Mouse (Mus musculus): ENCODE data around the gene Mzf1. TPM values are rescaled to one million over a fixed set of nuclear protein-coding genes. Genes with fewer than 3 reads are reported as not detected.

Gene Mzf1
- 0.29 TPM for polyA plus RNA-seq (2014; fragmentation: Illumina TruSeq; extraction: RNeasy Lipid Tissue Mini Kit (QIAGEN cat#74804); ENCODE audit: low read depth, low replicate concordance)

DNA sequence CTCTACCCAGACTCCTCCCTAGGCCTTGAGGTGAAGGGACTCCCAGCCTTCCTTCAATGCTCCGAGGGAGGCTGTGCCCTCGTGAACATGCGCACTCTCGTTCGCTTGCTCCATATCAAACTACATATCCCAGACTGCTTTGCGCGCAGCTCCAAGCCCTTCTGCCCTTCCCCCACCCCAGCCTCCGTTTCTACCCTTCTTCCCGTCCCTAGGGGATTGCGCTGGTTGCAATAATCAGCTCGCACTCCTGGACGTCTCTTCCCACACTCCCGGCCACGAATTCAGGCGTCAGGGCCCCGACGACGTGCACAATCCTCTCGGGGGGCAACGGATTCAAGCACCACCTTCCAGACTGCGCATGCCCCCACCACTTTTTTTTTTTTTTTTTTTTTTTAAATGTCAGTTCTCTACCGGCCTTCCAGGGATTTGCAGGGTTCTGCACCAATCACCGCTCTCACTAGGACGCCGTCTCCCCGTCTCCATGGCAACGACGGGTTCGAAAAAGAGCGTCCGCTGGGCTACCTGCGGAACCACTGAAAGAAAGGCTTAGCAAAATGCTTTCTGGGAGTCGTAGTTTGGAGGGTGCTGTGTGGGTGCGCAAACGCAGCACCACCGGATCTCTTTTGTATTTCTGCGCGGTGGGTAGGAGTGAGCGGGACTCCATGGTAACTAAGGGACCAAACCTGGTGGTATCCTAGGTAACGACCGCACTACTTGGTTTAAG, at the start of gene Mzf1:
Mzf1 (minus strand) TSS at position 478 of the 724 bp plus-strand sequence.

DNA sequence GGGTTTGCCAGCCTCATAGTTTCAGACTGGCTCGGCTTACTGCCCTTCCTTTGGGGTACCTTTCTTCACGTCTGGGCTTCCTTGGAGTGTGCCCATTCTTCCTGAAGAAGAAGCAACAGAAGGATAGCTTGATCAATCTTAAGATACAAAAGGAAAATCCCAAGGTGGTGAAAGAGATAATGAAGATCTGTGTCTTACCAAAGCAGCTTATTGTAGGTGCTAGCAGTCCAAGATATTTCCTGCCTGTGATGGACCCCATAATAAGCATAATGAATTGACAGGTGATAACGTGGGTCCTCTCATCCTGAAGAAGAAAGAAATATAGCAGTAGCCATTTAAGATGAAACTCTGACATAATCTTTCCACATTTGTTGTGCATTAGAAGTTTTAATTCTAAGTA, 40.5 kb upstream of the Mzf1 start, which contains the start of gene Vmn1r85:
Vmn1r85 (minus strand) TSS at position 101 of the 400 bp plus-strand sequence.

DNA sequence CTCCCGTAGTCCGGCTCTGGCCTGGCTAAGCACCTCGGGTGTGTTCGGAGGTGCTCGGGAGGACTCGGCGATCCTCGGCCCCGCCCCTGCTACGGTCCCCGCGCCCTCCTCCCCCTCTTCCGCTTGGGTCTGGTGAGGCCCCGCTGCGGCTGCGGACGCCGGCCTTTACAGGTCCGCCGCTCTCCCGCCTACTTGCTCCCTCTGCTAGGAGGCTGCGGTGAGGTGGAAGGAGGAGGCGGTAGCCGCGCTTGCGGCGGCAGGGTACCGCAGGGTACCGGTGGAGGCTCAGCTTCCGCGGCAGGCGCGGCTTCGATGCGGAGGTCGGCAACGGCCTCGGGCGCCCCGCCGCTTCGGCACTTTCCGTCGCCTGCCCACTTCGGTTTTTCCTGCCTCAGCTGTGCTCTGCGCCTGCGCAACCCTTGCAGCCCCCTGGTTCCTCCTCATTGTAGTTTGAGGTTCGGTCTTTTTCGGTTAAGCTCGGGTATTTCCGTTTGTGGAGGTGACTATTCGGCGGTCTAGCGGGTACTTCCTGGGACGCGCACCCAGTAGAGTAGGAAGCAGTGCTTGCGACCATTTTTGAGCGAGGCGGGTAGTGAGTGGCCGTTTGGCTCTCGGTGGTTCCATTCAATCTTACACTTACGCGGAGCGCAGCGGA, 16.5 kb downstream of the Mzf1 start, which contains the start of gene Ube2m:
Ube2m (minus strand) TSS at position 375 of the 655 bp plus-strand sequence.

DNA sequence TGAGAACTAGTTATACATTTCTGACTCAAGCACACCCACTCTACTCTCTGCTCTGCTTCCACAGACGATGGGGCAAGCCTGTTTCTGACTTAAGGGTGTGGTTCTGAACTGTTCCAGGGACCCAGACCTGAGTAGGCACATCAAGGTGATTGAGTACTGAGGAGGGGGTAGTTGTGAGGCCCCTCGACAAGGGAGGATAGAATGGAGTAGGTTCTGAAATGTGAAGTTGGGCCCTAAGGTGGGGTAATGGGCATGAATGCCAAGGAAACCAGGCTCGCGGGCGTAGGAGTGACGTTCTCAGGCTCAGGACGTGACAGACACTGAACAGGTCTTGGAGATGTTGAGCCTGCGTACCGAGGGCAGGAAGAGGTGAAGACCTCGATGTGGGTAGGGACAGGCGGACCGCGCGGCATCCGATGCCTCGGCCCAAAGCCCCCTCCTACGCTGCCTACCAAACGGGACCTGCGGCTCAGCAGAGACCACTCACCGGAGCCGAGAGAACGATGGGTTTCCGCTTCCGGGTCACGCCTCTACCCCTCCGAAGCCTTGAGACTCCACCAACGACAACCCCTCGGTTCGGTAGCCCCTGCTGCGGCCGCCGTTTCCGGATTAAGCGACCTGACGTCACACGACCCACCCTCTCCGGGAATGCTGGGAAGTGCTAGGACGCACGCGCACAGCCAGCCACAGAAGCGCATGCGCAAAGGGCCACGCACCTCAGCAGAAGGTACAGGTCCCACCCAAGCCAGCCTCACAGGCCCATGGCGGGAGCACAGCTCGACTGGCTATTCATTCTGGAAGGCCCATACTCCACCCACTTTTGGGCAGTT, 20.2 kb downstream of the Mzf1 start, which contains the start of gene Chmp2a:
Chmp2a (minus strand) TSS at position 660 of the 830 bp plus-strand sequence.

DNA sequence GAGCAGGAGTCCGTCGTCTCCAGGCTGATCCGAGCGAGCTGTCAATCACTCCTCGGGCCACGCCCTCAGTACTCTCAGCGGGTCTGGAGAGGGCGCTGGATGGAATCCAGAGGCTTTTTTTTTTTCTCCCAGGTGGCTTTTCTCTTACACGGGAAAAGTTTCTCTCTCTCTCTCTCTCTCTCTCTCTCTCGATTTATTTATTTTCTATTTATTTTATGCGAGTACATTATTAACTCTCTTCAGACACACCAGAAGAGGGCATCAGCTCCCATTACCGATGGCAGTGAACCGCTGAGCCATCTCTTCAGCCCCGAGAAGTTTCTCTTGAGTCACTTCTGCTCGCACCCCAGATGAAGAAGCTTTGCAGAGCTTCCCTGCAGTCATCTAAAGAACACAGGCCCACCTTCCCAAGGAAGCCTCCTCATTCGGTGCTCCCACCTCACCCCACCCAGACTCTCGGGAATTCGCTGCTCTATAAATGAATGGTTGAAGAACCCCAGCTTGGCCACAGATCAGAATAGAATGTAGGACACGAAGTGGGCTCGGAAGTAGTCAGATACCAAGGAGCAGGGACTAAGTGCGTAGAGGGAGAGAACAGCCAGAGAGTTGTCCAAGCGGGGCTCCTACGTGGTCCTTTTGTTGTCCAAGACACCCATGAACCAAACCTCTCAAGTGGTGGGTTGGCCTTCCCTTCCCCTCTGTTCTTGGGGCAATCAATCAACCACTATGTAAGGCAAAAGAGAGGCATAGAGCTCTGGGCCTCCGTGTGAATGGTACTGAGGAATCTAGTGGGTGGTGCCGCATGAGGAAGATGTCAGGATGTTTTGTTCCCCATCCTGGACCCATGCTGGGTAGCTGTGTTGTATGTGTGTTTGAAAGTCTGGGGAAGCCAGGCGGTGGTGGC, 44.3 kb downstream of the Mzf1 start, which contains the start of gene Zbtb45:
Zbtb45 (minus strand) TSS at position 30 of the 904 bp plus-strand sequence.

DNA sequence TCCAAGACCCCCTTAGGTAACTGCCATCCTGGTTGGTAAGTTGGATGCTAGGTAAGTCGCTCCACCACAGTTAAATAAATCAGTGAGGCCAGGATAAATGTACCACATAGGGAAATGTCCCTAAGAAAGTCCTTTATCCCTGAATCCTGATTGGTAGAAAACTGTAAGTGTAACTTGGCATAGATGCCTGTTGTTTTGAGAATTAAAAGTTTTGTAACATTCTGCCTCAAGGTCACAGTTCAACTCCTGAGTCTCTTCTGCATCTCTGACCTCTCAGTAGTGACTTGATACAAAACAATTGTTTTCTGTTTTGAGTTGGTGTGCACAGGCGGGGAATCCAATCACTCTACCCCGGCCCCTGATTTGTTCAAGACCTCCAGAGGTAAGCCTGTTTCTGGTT, 55.7 kb downstream of the Mzf1 start, which contains the start of gene Trim28:
Trim28 (plus strand) TSS at position 264 of the 400 bp plus-strand sequence.

DNA sequence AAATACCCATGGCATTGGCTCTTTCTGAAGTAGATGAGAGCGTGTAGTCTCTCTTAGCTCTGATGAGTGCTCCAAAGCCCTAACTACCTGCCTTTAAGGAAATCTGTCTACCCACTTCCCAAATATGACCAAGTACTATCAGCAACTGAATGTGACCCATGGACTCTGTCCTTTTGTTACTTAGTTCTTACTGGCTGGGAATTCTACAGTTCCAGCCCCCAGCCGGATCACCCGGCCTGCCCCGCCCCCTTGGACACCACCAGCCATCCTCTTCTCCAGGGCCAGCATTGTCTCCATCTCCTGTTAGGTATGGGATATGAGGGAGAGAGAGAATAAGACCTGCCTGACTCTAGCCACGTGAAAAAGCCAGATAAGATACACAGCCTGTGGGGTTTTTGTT, 56.5 kb downstream of the Mzf1 start, which contains the start of gene Slc27a5:
Slc27a5 (minus strand) TSS at position 140 of the 400 bp plus-strand sequence.

Other genes starting within 250 kb of the Mzf1 start
- 5.9 TPM for gene Zfp329, start 235.9 kb downstream of the Mzf1 start, polyA plus RNA-seq (2014; fragmentation: Illumina TruSeq; extraction: RNeasy Lipid Tissue Mini Kit (QIAGEN cat#74804); ENCODE audit: low read depth, low replicate concordance)
- gene Zfp110, start 220.0 kb downstream of the Mzf1 start, polyA plus RNA-seq (2014; fragmentation: Illumina TruSeq; extraction: RNeasy Lipid Tissue Mini Kit (QIAGEN cat#74804); ENCODE audit: low read depth, low replicate concordance) = 21.8 TPM
- 3.1 TPM for gene Zfp128, start 173.6 kb downstream of the Mzf1 start, polyA plus RNA-seq (2014; fragmentation: Illumina TruSeq; extraction: RNeasy Lipid Tissue Mini Kit (QIAGEN cat#74804); ENCODE audit: low read depth, low replicate concordance)
- gene Zscan22, start 156.9 kb downstream of the Mzf1 start, polyA plus RNA-seq (2014; fragmentation: Illumina TruSeq; extraction: RNeasy Lipid Tissue Mini Kit (QIAGEN cat#74804); ENCODE audit: low read depth, low replicate concordance) = 5.1 TPM
- gene Rps5, start 132.5 kb downstream of the Mzf1 start, polyA plus RNA-seq (2014; fragmentation: Illumina TruSeq; extraction: RNeasy Lipid Tissue Mini Kit (QIAGEN cat#74804); ENCODE audit: low read depth, low replicate concordance) = 661 TPM
- not detected for gene Rnf225, start 127.3 kb downstream of the Mzf1 start, polyA plus RNA-seq (2014; fragmentation: Illumina TruSeq; extraction: RNeasy Lipid Tissue Mini Kit (QIAGEN cat#74804); ENCODE audit: low read depth, low replicate concordance)
- 2.5 TPM for gene Zfp324, start 88.9 kb downstream of the Mzf1 start, polyA plus RNA-seq (2014; fragmentation: Illumina TruSeq; extraction: RNeasy Lipid Tissue Mini Kit (QIAGEN cat#74804); ENCODE audit: low read depth, low replicate concordance)
- 5.0 TPM for gene Zfp446, start 76.9 kb downstream of the Mzf1 start, polyA plus RNA-seq (2014; fragmentation: Illumina TruSeq; extraction: RNeasy Lipid Tissue Mini Kit (QIAGEN cat#74804); ENCODE audit: low read depth, low replicate concordance)
- 0.63 TPM for gene Slc27a5, start 56.6 kb downstream of the Mzf1 start, polyA plus RNA-seq (2014; fragmentation: Illumina TruSeq; extraction: RNeasy Lipid Tissue Mini Kit (QIAGEN cat#74804); ENCODE audit: low read depth, low replicate concordance)
- gene Trim28, start 55.6 kb downstream of the Mzf1 start, polyA plus RNA-seq (2014; fragmentation: Illumina TruSeq; extraction: RNeasy Lipid Tissue Mini Kit (QIAGEN cat#74804); ENCODE audit: low read depth, low replicate concordance) = 95.8 TPM
- 4.7 TPM for gene Zbtb45, start 44.7 kb downstream of the Mzf1 start, polyA plus RNA-seq (2014; fragmentation: Illumina TruSeq; extraction: RNeasy Lipid Tissue Mini Kit (QIAGEN cat#74804); ENCODE audit: low read depth, low replicate concordance)
- gene Chmp2a, start 20.0 kb downstream of the Mzf1 start, polyA plus RNA-seq (2014; fragmentation: Illumina TruSeq; extraction: RNeasy Lipid Tissue Mini Kit (QIAGEN cat#74804); ENCODE audit: low read depth, low replicate concordance) = 178 TPM
- 200 TPM for gene Ube2m, start 16.5 kb downstream of the Mzf1 start, polyA plus RNA-seq (2014; fragmentation: Illumina TruSeq; extraction: RNeasy Lipid Tissue Mini Kit (QIAGEN cat#74804); ENCODE audit: low read depth, low replicate concordance)
- gene Vmn1r85, start 40.4 kb upstream of the Mzf1 start, polyA plus RNA-seq (2014; fragmentation: Illumina TruSeq; extraction: RNeasy Lipid Tissue Mini Kit (QIAGEN cat#74804); ENCODE audit: low read depth, low replicate concordance) = not detected
- not detected for gene Vmn1r86, start 65.2 kb upstream of the Mzf1 start, polyA plus RNA-seq (2014; fragmentation: Illumina TruSeq; extraction: RNeasy Lipid Tissue Mini Kit (QIAGEN cat#74804); ENCODE audit: low read depth, low replicate concordance)
- gene Vmn1r87, start 85.4 kb upstream of the Mzf1 start, polyA plus RNA-seq (2014; fragmentation: Illumina TruSeq; extraction: RNeasy Lipid Tissue Mini Kit (QIAGEN cat#74804); ENCODE audit: low read depth, low replicate concordance) = not detected
- not detected for gene Vmn1r88, start 104.8 kb upstream of the Mzf1 start, polyA plus RNA-seq (2014; fragmentation: Illumina TruSeq; extraction: RNeasy Lipid Tissue Mini Kit (QIAGEN cat#74804); ENCODE audit: low read depth, low replicate concordance)
- not detected for gene Vmn1r89, start 158.3 kb upstream of the Mzf1 start, polyA plus RNA-seq (2014; fragmentation: Illumina TruSeq; extraction: RNeasy Lipid Tissue Mini Kit (QIAGEN cat#74804); ENCODE audit: low read depth, low replicate concordance)
- gene Lig1, start 222.5 kb upstream of the Mzf1 start, polyA plus RNA-seq (2014; fragmentation: Illumina TruSeq; extraction: RNeasy Lipid Tissue Mini Kit (QIAGEN cat#74804); ENCODE audit: low read depth, low replicate concordance) = 3.0 TPM
- 11.2 TPM for gene Zswim9, start 224.0 kb upstream of the Mzf1 start, polyA plus RNA-seq (2014; fragmentation: Illumina TruSeq; extraction: RNeasy Lipid Tissue Mini Kit (QIAGEN cat#74804); ENCODE audit: low read depth, low replicate concordance)

Data from heart, adult 10 weeks (tissue).